Mouse (Mus musculus) ES-E14 (cell line): ENCODE measurements around the gene 4930432K21Rik.

Experiments used
- CHD2 ChIP-seq: IDR thresholded peaks from 2 replicates; pipeline ENCODE4 v1.6.1; 2014; ENCODE audit warnings: mild to moderate bottlenecking, low read depth, low read length, inconsistent platforms
- MAFK ChIP-seq: IDR thresholded peaks from 2 replicates; pipeline ENCODE4 v1.6.1; 2014; ENCODE audit warnings: mild to moderate bottlenecking, low read depth, low read length, inconsistent platforms; ENCODE audit not compliant: insufficient read depth
- ZC3H11A ChIP-seq: IDR thresholded peaks from 2 replicates; pipeline ENCODE4 v1.6.1; 2012; ENCODE audit warnings: low read depth, mild to moderate bottlenecking, inconsistent platforms, low read length, borderline replicate concordance

- TF ChIP-seq CHD2 (no peak), MAFK (no peak), ZC3H11A (no peak)
These were observed 49.4 kb upstream of the 4930432K21Rik start for GRCm38 (mm10) chr8:84098376-84098775.
